13 mouse cellular contexts compared by ENCODE assay signal in genomic region chr4:148746460-148747314, GRCm38 (mm10). TPM values are rescaled to one million over a fixed set of nuclear protein-coding genes. Genes with fewer than 3 reads are reported as not detected.
DNase-seq lines count a peak whose midpoint lies in the region; ATAC-seq and TF ChIP-seq lines count a peak whose summit lies in the region.
"Had no signal": no experiment of that assay in that cellular context is flagged by ENCODE, and none has a peak within 500 bp of the region (broad histone marks: within the 10 kb centered on the region; RNA-seq: fewer than 3 reads in every experiment).

No protein-coding gene starts in this region.

- H3K4me1 ChIP-seq in heart, adult 2 months (ENCODE audit: control insufficient read depth, insufficient read depth, low read length): peaks cover 3% of the 10 kb centered on the region; the same call in 1 of the 2 replicates
- peaks cover 77% of the 10 kb centered on the region for H3K4me1 ChIP-seq in E14TG2a.4 (replicated peaks; ENCODE audit: low read depth, low read length)
- peaks cover 36% of the 10 kb centered on the region for H3K4me1 ChIP-seq in hindbrain, embryonic 13.5 days (replicated peaks)
- peaks cover 5% of the 10 kb centered on the region for H3K4me1 ChIP-seq in lung, adult 2 months (ENCODE audit: control insufficient read depth, insufficient read depth, low read length)

- no peaks in the 10 kb centered on the region for H3K36me3 ChIP-seq in heart, adult 2 months (ENCODE audit: control insufficient read depth, insufficient read depth, low read length)
- no peaks in the 10 kb centered on the region for H3K36me3 ChIP-seq in E14TG2a.4 (ENCODE audit: insufficient read depth, low read length)
- H3K36me3 ChIP-seq in hindbrain, embryonic 13.5 days: no peaks in the 10 kb centered on the region

- TF ChIP-seq EP300 in heart, adult 2 months (IDR thresholded peaks at IDR 0.05; ENCODE audit: insufficient read depth, low read depth, low read length): 0 out of 2 replicates have a peak, but pooled peaks have one; percentile 23

- ATAC-seq in hindbrain, embryonic 13.5 days (ENCODE audit: low FRiP score): no peak
- no peak for ATAC-seq in granulocyte monocyte progenitor cell, adult 5-6 weeks (replicated peaks; ENCODE audit: poor library complexity, severe bottlenecking)
- ATAC-seq: Patski had no signal

- no peak for TF ChIP-seq POLR2A in heart, adult 2 months (IDR thresholded peaks at IDR 0.05; ENCODE audit: insufficient read depth, low read depth, low read length)
- no peak for TF ChIP-seq POLR2A in lung, adult 2 months (IDR thresholded peaks at IDR 0.05; ENCODE audit: borderline replicate concordance, extremely low read depth, low read depth, low read length)

- peak overlapping the region; percentile 78 for H3K27ac ChIP-seq in heart, adult 2 months
- peak overlapping the region; percentile 41 for H3K27ac ChIP-seq in hindbrain, embryonic 13.5 days
- H3K27ac ChIP-seq: liver, embryonic 14.5 days had no signal

- 0 out of 2 replicates have a peak overlapping the region, but pooled peaks have one; percentile 3 for H3K4me3 ChIP-seq in heart, adult 2 months
- peak overlapping the region; percentile 63 for H3K4me3 ChIP-seq in E14TG2a.4 (replicated peaks; ENCODE audit: low read length)
- no peak overlapping the region for H3K4me3 ChIP-seq in hindbrain, embryonic 13.5 days
- H3K4me3 ChIP-seq in lung, adult 2 months (replicated peaks; ENCODE audit: extremely low read depth, low read depth, low read length): no peak overlapping the region

- peak; percentile 28 to 40 for DNase-seq in heart, adult 2 months
- no peak for DNase-seq in heart, postnatal 25 days (ENCODE audit: low spot score)
- peak; percentile 33 for DNase-seq in ZHBTc4 (ENCODE audit: low read depth, low spot score)
- no peak for DNase-seq in lung, postnatal 4 days
- DNase-seq in lung, adult 2 months: no peak
- DNase-seq: adrenal gland, adult 2 months; kidney, adult 9 months; right cerebral cortex, adult 18-20 months had no signal

- no peaks in the 10 kb centered on the region for H3K79me2 ChIP-seq in heart, adult 2 months (replicated peaks; ENCODE audit: control insufficient read depth, insufficient read depth, low read length)

- no peak for TF ChIP-seq CTCF in heart, adult 2 months (IDR thresholded peaks at IDR 0.05)
- no peak for TF ChIP-seq CTCF in E14TG2a.4 (conservative IDR thresholded peaks at IDR 0.05; ENCODE audit: low read length)
- no peak for TF ChIP-seq CTCF in lung, adult 2 months (IDR thresholded peaks at IDR 0.05; ENCODE audit: insufficient read depth, low read length)

- intact Hi-C loops in heart, adult 2 months (cut with DNase I): loop anchor here (2.0 kb wide), 2 partner anchors 36 to 58 kb away; partner anchors contain the start of gene Casz1
- intact Hi-C loops in heart, postnatal 25 days (cut with DNase I): loop anchor here (2.0 kb wide), 1 partner anchor 60 kb away; no protein-coding TSS in a partner anchor

- no peak overlapping the region for H3K4me2 ChIP-seq in hindbrain, embryonic 13.5 days

- WGBS in heart, adult 2 months: 32% methylated on average over 23 of the region's 23 CpGs
- 37% methylated on average over 23 of the region's 23 CpGs for WGBS in hindbrain, embryonic 13.5 days
- WGBS in lung, adult 2 months: 50% methylated on average over 23 of the region's 23 CpGs

- H3K9me3 ChIP-seq in E14TG2a.4 (ENCODE audit: low read length): no peaks in the 10 kb centered on the region
- H3K9me3 ChIP-seq in hindbrain, embryonic 13.5 days: no peaks in the 10 kb centered on the region

- peak overlapping the region; percentile 15 for H3K9ac ChIP-seq in heart, adult 2 months (ENCODE audit: low read depth, low read length)
- H3K9ac ChIP-seq in hindbrain, embryonic 13.5 days: 0 out of 2 replicates have a peak overlapping the region, but pooled peaks have one; percentile 49
- H3K9ac ChIP-seq: liver, embryonic 14.5 days had no signal

- no peaks in the 10 kb centered on the region for H3K27me3 ChIP-seq in heart, adult 2 months (ENCODE audit: control insufficient read depth, insufficient read depth, low read length)
- peaks cover 5% of the 10 kb centered on the region; the same call in 1 of the 2 replicates for H3K27me3 ChIP-seq in E14TG2a.4 (ENCODE audit: insufficient read depth, low read length)
- peaks cover 35% of the 10 kb centered on the region for H3K27me3 ChIP-seq in hindbrain, embryonic 13.5 days
- H3K27me3 ChIP-seq: Patski had no signal

RNA-seq across cellular contexts. Expression of gene Casz1, which starts 57.5 kb away (rescaled TPM):
- total RNA-seq in heart, adult 2 months (2021): 10 to 100 TPM; 42.5 to 47.0 TPM
- polyA plus RNA-seq in heart, adult 2 months (2012; rRNA removed): 21.2 and 22.4 TPM in 2 replicates
- total RNA-seq in heart, postnatal 25 days (2021): 10 to 100 TPM; 42.1 to 44.7 TPM
- polyA plus RNA-seq in hindbrain, embryonic 13.5 days (2015; fragmentation: Nextera tagmentation; extraction: Ambion mirVana): 6.7 and 8.1 TPM in 2 replicates
- total RNA-seq in granulocyte monocyte progenitor cell, adult 5-6 weeks (2014; fragmentation: Nextera tagmentation): 6.3 and 8.3 TPM in 2 replicates
- 2.8 and 3.1 TPM in 2 replicates for total RNA-seq in granulocyte monocyte progenitor cell, adult 5-6 weeks (2017)
- polyA plus RNA-seq in lung, adult 2 months (2012; rRNA removed): 68.7 and 72.5 TPM in 2 replicates

Comparison
In these comparisons a context has a peak if more than half of its experiments do, and no peak if none do; other contexts are left out.
1. DNase-seq: peak in heart, adult 2 months (2 of 2) and ZHBTc4 (single experiment); none in heart, postnatal 25 days (single experiment), lung, postnatal 4 days (0 of 2) and lung, adult 2 months (single experiment).
2. H3K4me3 ChIP-seq: peak in heart, adult 2 months (single experiment) and E14TG2a.4 (single experiment); none in hindbrain, embryonic 13.5 days (single experiment) and lung, adult 2 months (single experiment).
3. RNA of gene Casz1, which starts 57.5 kb away (total RNA-seq): 42.5 to 47.0 TPM in heart, adult 2 months and 42.1 to 44.7 TPM in heart, postnatal 25 days; 2.8 to 8.3 TPM in granulocyte monocyte progenitor cell, adult 5-6 weeks; every median in the first group is over 4 times any median in the second.